Mouse (Mus musculus) midbrain, embryonic 16.5 days (tissue): ENCODE measurements at regions not wholly inside any gene's neighbourhood (a gene's known extent, or its start where the extent isn't known, plus 50 kb on each side); places are given as distances from the start of the nearest gene placed in this dataset.

Experiments used
- ATAC-seq: fragments of 200-750 bp; cut with Nextera tagmentation; 2 replicates; pipeline ENCODE4 v1.8.0; 2017; ENCODE audit warnings: moderate TSS enrichment
- H3K27ac ChIP-seq: fragments of 300-500 bp; sonication (generic); 2 replicates; pipeline ENCODE4 v1.5.1; 2014; ENCODE audit warnings: mild to moderate bottlenecking, low read length, mixed read lengths
- H3K27me3 ChIP-seq: fragments of 300-500 bp; sonication (generic); 2 replicates; pipeline ENCODE4 v1.6.1; 2014; ENCODE audit warnings: low read depth, low read length, mixed read lengths; ENCODE audit not compliant: control insufficient read depth, insufficient read depth
- H3K36me3 ChIP-seq: fragments of 300-500 bp; sonication (generic); 2 replicates; pipeline ENCODE4 v1.6.1; 2014; ENCODE audit warnings: mild to moderate bottlenecking, low read length, moderate library complexity, mixed read lengths; ENCODE audit not compliant: control insufficient read depth, insufficient read depth
- H3K4me1 ChIP-seq: fragments of 300-500 bp; sonication (generic); 2 replicates; pipeline ENCODE4 v1.6.1; 2014; ENCODE audit warnings: mild to moderate bottlenecking, low read length, mixed read lengths; ENCODE audit not compliant: control insufficient read depth, insufficient read depth
- H3K4me2 ChIP-seq: fragments of 300-500 bp; sonication (generic); 2 replicates; pipeline ENCODE4 v1.6.1; 2014; ENCODE audit warnings: mild to moderate bottlenecking, low read length, mixed read lengths
- H3K4me3 ChIP-seq: fragments of 300-500 bp; sonication (generic); 2 replicates; pipeline ENCODE4 v1.5.1; 2014; ENCODE audit warnings: low read depth, mild to moderate bottlenecking, low read length, moderate library complexity, mixed read lengths
- H3K9ac ChIP-seq: fragments of 300-500 bp; sonication (generic); 2 replicates; pipeline ENCODE4 v1.6.1; 2014; ENCODE audit warnings: low read depth, low read length, mixed read lengths
- H3K9me3 ChIP-seq: fragments of 300-500 bp; sonication (generic); replicated peaks from 2 replicates; pipeline ENCODE4 v1.6.1; 2014; ENCODE audit warnings: mild to moderate bottlenecking, low read length, mixed read lengths; ENCODE audit not compliant: control insufficient read depth, poor library complexity, severe bottlenecking
- WGBS: fragments of 180-500 bp; shearing (Covaris S2); extraction: QIAGEN DNeasy Blood & Tissue Kit; methylation state at CpG from one replicate; pipeline ENCODE4 v1.1.7; 2014; 5-methylcytosine and 5-hydroxymethylcytosine counted together

DNA sequence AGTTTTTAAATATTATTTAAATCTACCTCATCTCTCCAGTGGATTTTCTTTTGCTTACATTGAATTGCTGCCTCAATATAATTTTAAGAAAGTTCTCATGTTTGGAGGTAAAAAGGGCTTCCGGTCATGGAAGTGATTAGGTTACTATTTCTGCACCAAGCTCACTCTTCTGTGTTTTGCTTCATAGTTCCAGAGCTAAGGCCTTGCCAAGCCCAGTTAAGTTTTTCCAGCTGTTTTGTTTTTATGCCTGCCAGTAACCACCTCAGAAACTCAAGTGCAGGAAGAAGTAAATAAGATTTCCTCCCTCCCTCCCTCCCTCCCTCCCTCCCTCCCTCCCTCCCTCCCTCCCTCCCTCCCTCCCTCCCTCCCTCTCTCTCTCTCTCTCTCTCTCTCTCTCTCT is 2466.1 kb downstream of the Poteg start:
- 92% methylated on average over 1 of the region's 1 CpGs for WGBS
- Histone ChIP-seq H3K36me3 (no peaks in the 10 kb centered on the region), H3K4me3 (no peak overlapping the region), H3K27ac (no peak overlapping the region), H3K4me2 (no peak overlapping the region), H3K9me3 (no peaks in the 10 kb centered on the region), H3K4me1 (no peaks in the 10 kb centered on the region), H3K9ac (no peak overlapping the region), H3K27me3 (no peaks in the 10 kb centered on the region)
- no peak for ATAC-seq

DNA sequence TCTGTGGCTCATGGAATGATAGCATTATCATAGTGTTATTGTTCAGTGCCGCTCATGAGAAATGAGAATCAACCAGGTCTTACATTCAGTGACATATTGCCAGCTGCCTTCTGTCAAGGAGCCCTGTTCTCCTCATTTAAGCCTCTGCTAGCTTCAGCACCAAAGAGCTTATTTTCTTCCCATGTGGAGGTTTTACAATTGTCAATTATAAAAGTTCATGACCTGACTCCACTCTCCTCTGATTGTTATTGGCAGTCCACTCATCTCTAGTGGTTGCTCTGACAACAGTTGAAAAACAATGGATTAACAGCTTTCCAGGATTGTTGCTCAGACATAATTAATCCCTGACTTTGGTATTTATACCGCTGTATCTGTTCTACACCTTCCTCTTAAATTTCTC is 2473.0 kb downstream of the Poteg start:
- Histone ChIP-seq H3K27ac (no peak overlapping the region), H3K9ac (no peak overlapping the region), H3K36me3 (no peaks in the 10 kb centered on the region), H3K4me2 (no peak overlapping the region), H3K4me1 (no peaks in the 10 kb centered on the region), H3K27me3 (no peaks in the 10 kb centered on the region), H3K9me3 (no peaks in the 10 kb centered on the region), H3K4me3 (no peak overlapping the region)
- ATAC-seq, result no peak
- 52% methylated on average over 2 of the region's 2 CpGs for WGBS

DNA sequence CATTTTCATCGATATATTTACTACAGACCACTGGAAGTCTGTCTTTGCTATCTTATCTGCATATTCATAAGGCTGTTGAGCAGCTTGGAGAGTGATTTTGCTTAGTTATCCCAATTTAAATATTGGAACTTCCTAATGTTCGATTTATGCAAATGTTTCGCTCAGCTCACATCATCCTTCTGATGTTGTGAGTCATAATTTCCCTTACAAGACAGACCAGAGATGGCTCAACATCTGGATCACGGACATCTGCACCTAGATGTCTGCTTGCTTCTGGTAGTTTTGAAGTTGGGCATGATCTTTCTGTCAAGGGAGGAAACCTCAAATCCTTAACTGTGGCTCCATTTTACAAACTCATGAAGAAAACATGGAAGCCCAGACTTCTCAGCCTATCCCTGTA is 2480.8 kb downstream of the Poteg start:
- Histone ChIP-seq H3K4me1 (no peaks in the 10 kb centered on the region), H3K9ac (no peak overlapping the region), H3K9me3 (no peaks in the 10 kb centered on the region), H3K4me2 (no peak overlapping the region), H3K27me3 (no peaks in the 10 kb centered on the region), H3K4me3 (no peak overlapping the region), H3K36me3 (no peaks in the 10 kb centered on the region), H3K27ac (no peak overlapping the region)
- 88% methylated on average over 4 of the region's 4 CpGs for WGBS
- no peak for ATAC-seq

DNA sequence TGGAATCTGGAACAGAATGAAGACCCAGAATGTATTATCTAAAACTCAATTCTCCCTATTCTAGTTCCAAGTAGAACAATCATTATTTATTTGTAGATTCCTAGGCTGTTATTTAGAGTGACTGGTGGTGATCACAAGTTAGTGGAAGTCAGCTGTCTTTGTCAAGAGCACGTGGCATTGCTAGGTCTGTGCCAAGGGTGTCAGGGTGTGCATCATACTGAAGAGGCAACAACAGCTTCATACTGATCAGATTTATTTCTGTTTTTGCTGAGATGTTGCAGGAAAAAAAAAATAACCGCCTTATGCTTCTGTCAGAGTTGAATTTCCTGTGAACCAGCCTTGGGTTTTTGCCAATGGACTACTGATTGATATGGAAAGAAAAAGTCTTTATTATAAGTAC is 2513.9 kb downstream of the Poteg start:
- Histone ChIP-seq H3K9me3 (no peaks in the 10 kb centered on the region), H3K27ac (no peak overlapping the region), H3K27me3 (no peaks in the 10 kb centered on the region), H3K9ac (no peak overlapping the region), H3K36me3 (no peaks in the 10 kb centered on the region), H3K4me3 (no peak overlapping the region), H3K4me2 (no peak overlapping the region), H3K4me1 (no peaks in the 10 kb centered on the region)
- 89% methylated on average over 2 of the region's 2 CpGs for WGBS
- ATAC-seq, result no peak

- H3K4me1 ChIP-seq, result peaks cover 7% of the 10 kb centered on the region
- ATAC-seq, result no peak
- 69% methylated on average over 4 of the region's 4 CpGs for WGBS
- H3K36me3 ChIP-seq, result no peaks in the 10 kb centered on the region
- H3K4me2 ChIP-seq, result no peak overlapping the region
- no peak overlapping the region for H3K4me3 ChIP-seq
- no peak overlapping the region for H3K27ac ChIP-seq
- no peaks in the 10 kb centered on the region for H3K9me3 ChIP-seq
- H3K27me3 ChIP-seq, result no peaks in the 10 kb centered on the region
- H3K9ac ChIP-seq, result no peak overlapping the region
Measured at GRCm38 (mm10) chr8:29976651-29977350, 2529.3 kb downstream of the Poteg start.

DNA sequence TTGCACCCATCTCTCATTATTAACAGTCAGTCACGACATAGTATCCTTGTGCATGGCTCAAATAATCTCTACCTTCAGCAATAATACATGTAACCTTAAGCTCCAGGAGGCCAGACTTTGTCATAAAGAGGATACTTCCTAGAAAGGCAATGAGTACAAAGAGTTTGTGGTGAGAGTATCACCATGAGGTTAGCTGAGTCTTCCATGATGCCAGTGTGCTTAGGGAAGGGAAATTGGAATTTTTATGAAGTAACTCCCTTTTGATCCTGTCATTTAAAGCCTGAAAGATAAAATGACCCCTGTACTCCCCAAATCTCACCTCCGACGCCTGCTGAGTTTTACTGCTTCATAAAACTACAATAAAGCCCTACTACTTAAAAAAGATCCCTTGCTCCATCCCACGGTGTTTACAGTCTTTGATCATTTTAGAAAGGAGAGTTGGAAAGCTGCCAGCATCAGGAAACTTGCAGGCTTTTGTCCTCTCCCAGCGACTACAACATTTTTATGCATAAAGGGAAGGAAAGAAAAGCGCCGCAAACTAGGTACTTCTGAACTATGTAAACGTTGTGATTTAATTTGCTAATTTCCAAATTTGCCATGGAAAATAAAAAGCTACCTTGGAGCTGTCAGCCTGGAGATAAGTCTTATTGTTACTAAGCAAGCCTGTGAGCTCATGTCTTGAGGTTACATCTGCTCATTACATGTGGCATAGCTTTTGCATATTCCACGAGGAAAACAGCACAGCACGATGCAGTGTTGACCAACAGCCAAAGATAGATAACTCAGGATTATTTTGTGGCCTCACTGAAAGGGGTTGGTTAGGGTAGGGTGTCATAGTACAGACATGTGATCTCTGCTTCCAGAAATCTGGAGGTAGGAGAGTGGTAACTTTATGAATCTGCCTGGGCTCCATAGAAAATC is 2531.4 kb downstream of the Poteg start:
- no peaks in the 10 kb centered on the region for H3K36me3 ChIP-seq
- no peaks in the 10 kb centered on the region for H3K9me3 ChIP-seq
- 21% methylated on average over 10 of the region's 10 CpGs for WGBS
- H3K4me3 ChIP-seq, result no peak overlapping the region
- H3K27me3 ChIP-seq, result no peaks in the 10 kb centered on the region
- peak; percentile 56; the same call in 1 of the 2 replicates for ATAC-seq
- H3K4me2 ChIP-seq, result no peak overlapping the region; the same call in 1 of the 2 replicates
- peak overlapping the region; percentile 47; the same call in 1 of the 2 replicates for H3K27ac ChIP-seq
- peaks cover 7% of the 10 kb centered on the region for H3K4me1 ChIP-seq
- H3K9ac ChIP-seq, result no peak overlapping the region

DNA sequence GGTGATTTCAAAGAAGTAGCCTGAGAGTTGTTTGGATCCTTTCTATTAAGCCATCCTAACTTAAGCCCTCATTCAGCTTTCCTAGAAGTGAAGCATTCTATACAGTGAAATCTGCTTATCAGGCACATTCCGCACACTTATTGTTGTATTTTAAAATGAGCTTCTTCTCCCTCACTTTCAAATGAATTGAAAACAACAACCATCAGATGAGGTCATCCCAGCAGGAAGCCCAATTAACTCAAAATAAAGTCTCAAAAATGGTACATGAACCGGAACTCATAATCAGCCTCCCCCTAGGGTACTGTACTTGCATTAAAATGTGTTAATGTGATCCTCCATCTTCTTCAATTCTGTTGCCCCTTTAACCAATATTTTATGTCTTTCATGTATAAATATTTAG is 2545.1 kb downstream of the Poteg start:
- Histone ChIP-seq H3K27me3 (no peaks in the 10 kb centered on the region), H3K9ac (no peak overlapping the region), H3K27ac (no peak overlapping the region), H3K4me3 (no peak overlapping the region), H3K9me3 (no peaks in the 10 kb centered on the region), H3K36me3 (no peaks in the 10 kb centered on the region), H3K4me2 (no peak overlapping the region), H3K4me1 (no peaks in the 10 kb centered on the region)
- 60% methylated on average over 2 of the region's 2 CpGs for WGBS
- no peak for ATAC-seq

DNA sequence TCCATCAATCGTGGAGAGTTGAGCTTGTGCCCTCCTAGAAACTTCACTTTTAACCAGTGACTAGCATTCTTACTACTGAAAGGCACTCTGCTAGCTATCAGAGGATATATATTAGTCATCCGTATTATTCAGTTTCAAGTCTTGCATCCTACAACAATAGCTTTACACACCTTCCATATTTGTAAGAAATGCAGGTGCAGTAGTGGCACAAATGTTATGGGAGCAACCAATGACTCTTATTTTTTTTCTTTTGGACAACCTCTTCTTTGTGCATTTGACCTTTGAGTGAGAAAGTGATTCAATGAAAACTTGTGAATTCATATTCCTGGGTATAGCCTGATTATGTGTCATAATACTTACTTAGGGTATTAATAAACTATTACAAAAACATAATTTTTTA is 2551.9 kb downstream of the Poteg start:
- H3K4me1 ChIP-seq, result no peaks in the 10 kb centered on the region
- no peak overlapping the region for H3K4me3 ChIP-seq
- WGBS, result 90% methylated on average over 2 of the region's 2 CpGs
- H3K9me3 ChIP-seq, result peaks cover 4% of the 10 kb centered on the region; the same call in 1 of the 2 replicates
- no peak overlapping the region for H3K9ac ChIP-seq
- H3K27ac ChIP-seq, result no peak overlapping the region
- H3K36me3 ChIP-seq, result no peaks in the 10 kb centered on the region
- no peaks in the 10 kb centered on the region for H3K27me3 ChIP-seq
- ATAC-seq, result no peak
- no peak overlapping the region for H3K4me2 ChIP-seq
